Mouse (Mus musculus) skeletal muscle tissue, adult 2 months (tissue): Measurements from ENCODE around the gene Antxr1.

Experiments
- DNase-seq: peaks from one replicate; pipeline ENCODE4 v3.0.0-alpha.2; 2012; ENCODE audit warnings: low read depth, low spot score

The Antxr1 gene

DNA sequence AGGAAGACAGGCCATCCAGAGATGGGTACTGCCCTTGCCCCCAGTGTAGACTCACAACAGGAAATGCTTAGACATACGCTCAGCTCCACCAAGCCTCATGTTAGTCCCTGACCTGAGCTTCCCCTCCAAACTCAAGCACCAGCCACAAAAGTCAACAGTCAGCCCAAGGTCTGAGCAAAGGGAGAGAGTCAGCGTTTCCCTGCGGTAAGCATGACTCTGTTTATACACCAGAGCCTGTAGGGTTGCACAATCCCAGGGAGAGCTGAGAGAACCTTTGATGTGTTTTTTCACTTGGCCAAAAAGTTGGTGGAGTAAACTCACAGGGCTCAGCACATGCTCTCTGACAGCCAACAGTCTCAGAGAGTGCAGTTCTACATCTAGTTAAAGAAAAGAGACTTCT, 145.9 kb downstream of the Antxr1 start:
- peak; percentile 52 for DNase-seq

DNA sequence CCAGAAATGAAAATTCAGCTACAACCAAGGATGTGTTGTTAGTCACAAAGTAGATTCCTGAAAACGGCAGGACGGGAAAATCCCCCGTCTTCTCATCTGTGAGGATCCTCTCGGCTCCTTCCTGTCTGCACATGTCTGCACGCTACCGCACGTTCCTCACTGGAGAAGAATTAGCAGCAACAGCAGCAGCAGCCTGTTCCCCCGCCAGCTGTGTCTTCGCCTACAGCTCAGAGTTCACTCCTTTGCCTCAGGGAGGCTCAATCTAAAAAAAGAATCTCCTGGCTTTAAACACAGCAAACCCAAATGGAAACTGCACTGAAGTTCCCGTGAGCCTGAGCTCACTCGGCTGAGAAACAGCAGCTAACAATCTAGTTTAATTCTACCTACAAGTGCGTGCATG, 148.6 kb downstream of the Antxr1 start:
- peak; percentile 48 for DNase-seq

GRCm38 (mm10) chr6:87184418-87184817, 151.2 kb downstream of the Antxr1 start:
- DNase-seq: no peak

- no peak for DNase-seq
Observed at GRCm38 (mm10) chr6:87183981-87184380, 151.6 kb downstream of the Antxr1 start.

DNA sequence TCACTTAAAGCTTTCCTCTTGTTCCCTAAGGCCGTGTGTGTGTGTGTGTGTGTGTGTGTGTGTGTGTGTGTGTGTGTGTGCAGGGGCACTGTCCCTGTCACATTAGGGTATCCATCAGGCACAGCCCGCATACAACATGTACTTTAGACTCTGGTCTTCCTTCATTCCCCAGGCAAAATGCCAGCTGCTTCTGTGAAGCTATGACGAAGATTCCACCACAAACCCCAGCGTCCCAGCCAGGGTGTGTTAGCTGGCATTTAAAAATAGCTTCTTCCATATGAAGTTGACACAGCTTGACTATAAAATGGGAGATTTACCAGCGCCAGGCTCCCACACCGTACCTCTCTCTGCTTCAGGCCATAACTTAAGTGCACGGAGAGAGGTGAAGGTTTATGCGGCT, 152.5 kb downstream of the Antxr1 start:
- peak; percentile 75 for DNase-seq

- no peak for DNase-seq
Observed at GRCm38 (mm10) chr6:87182736-87183135, 152.9 kb downstream of the Antxr1 start.

GRCm38 (mm10) chr6:87171461-87171860, 164.2 kb downstream of the Antxr1 start:
- DNase-seq: no peak

- peak; percentile 62 for DNase-seq
Observed at GRCm38 (mm10) chr6:87170875-87171274, 164.7 kb downstream of the Antxr1 start.

DNA sequence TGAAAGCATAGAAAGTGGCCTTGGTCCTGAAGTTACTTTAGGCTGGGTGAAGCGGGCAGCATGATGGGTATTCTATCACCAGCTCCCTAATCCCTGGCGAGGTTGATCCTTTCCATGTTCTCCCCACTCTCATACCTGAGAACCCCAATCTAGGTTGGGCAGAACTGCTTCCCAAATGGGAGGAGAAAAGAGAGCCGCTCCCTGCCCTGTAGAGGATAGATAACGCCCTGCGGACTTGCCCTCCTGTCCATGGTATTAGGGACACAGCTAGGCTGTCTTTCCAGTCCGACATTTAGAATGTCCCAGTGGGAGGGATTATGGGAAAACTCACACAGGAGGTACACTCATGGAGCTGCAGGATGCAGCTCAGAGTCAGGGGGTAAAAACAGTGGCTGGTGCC, 165.3 kb downstream of the Antxr1 start:
- no peak for DNase-seq

GRCm38 (mm10) chr6:87168021-87168420, 167.6 kb downstream of the Antxr1 start:
- no peak for DNase-seq

DNA sequence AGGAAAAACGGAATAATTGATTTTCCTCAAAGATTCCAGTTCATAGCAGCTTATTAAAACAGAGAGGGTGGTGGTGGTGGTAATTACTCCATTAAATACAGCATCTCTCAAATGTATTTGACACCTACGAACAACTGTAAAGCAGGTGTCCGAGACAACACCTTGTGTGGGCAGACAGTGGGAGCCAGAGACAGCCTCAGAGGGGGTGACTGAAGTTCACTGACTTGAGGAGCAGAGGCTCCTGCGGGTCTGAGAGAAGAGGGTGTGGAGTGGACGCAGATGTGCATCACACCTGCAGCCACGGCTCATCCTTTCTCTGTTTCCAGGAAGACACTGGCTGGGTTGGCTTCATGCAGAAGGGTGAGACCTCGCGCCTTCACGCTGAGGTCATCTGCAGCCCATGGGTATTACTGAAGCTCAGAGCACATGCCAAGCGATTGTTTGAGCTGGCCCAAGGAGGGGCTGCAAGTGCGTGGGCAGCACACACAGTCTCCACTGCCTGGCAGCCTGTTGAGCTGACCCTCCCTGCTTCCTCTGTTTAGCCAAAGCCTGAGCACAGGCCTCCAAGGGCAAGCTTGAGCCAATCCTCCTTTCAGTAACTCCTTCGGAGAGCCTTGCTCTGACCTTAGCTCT, 168.8 kb downstream of the Antxr1 start:
- peak; percentile 71 for DNase-seq

DNA sequence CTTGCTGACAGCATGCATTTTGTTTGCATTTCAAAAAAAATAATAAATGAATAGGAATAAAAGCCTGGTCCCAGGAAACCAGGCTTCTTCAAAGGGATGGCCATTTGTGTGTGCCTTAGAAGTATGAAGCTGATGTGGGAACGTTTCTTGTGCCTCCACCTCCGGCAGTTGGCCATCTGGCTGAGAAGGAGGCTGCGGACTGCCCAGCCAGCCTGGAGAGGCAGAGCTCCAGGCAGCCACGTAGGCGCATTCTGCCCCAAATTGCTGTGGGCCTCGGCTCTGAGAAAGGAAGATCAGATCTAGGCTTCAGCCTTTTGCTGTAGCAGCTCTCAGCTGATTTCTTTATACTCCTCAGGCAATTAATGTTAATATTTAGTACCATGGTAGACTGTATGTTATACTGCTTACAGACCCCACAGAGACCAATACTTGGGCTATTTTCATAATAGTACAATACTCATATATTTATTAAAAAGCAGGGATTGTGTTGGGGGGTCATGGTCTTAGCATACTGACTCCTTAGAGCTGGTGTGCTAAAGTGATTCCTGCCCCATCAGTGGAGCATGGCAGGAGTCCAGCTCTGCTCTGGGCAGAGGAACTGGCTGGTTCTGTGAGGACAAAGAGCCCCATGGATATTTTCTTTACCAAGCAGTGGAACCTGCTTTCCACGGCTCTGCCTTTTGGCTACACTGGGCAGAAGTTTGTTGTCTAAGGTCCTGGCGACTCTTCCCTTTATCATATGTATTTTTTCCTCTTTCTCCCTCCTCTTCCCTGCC, 169.9 kb downstream of the Antxr1 start:
- DNase-seq: peak; percentile 31

DNA sequence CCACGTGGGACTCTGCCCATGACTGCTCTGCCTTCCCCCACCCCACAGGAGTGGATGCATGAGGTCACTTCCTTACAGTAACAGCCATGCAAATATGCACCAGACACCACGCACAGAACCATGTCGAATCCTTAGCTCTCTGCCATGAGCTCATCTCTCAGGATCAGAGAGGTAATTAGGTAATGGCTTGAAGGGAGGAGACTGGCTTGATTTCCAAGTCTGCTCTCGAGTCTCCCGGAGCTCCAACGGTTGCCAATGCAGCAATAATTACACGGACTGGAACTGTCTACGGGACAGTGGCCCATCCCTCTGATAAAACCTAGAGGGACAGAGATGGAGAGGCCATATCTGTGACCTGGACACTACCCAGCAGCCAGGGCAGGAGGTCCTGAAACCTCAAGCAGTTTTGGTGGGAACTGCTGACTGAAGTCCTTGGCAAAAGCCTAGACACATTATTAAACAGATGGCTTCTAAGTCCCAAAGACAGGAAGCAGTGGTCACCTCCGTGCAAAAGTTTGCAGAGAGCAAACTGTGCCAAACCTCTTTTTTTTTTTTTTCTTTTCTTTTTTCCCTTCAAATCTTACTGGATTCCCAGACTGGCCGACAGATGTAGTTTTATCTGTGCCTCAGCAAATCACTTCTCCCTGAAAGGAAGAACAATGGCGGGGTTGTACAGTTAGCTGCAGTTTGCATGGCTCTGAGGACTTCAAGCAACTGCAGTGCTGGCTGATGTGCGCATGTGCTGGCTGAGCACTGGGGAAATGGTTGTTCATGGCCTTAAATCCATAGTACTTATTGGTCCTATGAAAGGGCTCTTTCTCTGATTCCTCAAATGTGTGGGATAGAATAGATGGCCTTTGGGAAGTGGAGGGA, 174.0 kb downstream of the Antxr1 start:
- DNase-seq: peak; percentile 48

DNA sequence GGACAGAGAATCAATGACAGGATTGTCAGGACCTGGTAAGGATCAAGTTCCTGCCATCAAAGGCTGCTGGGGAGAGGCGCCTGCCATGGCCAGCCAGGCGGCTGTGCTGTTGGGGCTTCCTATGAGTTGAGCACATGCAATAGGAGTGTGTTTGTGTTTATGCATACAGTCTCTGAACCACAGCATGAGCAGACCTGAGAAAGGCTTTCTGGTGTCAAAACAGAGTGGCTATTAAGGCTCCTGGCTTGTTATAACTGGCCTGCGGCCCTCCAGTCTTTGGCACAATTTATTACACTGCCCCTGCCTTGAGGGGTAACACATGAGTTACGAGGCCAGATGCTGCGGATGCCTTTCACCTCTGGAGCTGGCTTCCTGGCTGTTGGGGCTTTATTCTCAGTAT, 175.4 kb downstream of the Antxr1 start:
- no peak for DNase-seq

DNA sequence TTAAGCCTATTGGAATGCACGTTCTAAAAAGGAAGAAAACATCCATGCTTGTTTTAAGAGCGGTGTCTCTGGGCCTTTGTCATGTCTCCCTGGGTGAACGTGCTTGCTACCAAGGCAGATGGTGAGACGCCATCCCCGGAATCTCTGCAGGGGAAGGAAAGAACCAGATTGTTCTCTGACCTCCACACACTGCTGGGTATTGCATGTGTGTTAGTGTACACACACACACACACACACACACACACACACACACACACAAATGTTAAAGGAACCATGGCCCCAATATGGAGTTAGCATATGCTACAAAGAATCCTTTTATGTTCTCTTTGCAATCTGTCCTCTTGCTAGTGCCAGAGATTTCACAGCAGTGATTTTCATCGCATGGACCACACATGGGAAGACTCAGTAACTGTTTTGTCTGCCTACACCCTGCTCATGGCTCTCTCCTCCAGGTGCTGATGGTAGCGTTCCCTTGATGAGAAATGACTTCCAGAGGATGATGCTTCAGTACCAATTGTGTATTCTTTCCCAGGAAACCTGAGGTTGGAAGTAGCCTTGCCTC, 177.5 kb downstream of the Antxr1 start:
- no peak for DNase-seq

GRCm38 (mm10) chr6:87153836-87154235, 181.8 kb downstream of the Antxr1 start:
- no peak for DNase-seq

DNA sequence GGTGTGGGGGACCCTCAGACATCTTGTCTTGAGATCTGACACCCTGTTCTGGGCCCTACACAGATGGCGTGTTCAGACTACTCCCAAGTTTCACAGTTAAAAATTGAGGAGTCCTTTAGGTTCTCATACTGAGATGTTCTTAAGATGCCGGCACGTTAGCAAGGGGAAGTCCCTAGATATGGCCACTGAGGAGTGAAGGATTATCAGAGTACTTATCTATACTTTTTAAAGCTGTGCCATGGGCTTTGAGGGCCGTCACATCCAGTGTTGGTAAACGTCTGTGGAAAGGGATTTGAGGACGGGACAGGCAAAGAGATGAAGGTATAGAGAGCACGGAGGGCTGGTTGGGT, 182.4 kb downstream of the Antxr1 start:
- DNase-seq: no peak

DNA sequence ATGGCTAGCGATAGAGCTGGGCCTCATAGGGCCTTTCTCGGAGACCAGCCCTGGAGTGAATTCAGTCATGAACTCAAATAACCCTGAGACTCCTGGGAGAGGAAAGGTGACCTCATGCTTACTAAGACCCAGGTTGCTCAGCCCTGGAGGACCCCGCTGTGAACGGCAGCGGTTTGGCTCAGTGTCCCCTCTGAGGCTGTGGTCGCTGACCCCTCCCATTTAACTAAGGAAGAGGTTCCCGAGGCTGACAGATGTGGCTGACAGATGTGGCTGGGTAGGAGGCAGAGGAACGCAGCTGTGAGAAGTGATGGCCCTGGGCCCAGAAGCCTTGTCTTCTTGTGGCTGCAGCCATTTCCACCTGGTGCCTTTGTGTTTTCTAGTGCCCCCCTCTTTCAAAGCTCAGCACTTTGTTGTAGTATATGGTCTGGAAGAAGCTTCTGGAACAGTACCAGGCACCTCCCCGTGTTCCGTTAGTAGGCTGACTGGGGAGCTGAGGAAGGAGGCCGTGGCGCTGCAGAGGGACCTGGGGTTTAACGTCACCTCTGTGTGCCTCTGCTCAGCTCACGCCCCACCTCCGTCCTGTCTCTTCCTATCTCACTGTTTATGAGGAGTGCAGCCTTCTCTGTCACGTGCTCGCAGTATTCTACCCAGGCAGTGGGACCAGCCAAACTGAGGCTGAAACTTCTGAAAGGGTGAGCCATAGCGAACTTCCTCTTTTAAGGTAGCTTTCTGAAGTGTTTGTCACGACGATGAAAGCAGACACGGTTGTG, 183.0 kb downstream of the Antxr1 start:
- DNase-seq: peak; percentile 53

DNA sequence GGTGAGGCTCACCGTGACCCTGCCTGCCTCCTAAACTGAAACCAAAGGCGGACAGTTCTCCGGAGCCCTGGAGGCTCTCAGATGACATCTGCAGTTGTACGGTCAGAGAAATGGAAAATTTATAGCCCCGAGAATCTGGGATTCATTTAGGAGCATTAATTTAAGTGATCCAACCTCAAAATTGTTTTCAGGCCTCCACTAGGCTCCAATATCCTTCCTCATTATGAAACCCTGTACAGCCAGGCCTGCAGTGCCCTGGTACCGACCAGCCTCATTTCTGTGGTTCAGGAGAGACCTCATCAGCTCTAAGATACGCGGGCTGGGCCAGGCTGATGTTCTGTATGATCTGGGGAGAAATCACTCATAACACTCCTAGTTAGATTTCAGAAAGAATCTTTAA, 184.2 kb downstream of the Antxr1 start:
- DNase-seq: no peak

DNA sequence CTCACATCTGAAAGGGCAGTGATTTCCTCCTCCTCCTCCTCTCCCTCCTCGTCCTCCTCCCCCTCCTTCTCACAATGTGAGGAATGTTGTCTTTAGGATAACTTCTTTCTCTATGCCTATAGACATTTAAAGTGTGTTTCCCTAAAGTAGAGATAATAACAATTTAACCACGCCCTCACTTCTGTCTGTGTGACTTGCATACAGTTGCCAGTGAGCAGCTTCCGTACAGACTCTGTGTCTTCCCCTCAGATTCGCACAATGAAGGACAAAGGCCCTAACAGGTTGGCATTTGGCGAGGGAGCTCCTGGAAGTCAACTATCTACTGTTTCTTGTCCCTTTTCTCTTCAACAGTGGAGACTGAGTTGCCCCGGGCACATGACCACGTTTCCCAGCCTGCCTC, 185.2 kb downstream of the Antxr1 start:
- DNase-seq: no peak

- DNase-seq: no peak
Observed at GRCm38 (mm10) chr6:87147921-87148320, 187.7 kb downstream of the Antxr1 start.
